Mouse (Mus musculus) brain, embryonic 14.5 days (tissue): ENCODE measurements around the gene Cdr2l.

Experiments
- CTCF ChIP-seq: fragments of 200-500 bp; IDR thresholded peaks from 2 replicates; pipeline ENCODE4 v1.5.1; 2012; ENCODE audit warnings: inconsistent platforms, mild to moderate bottlenecking, moderate library complexity, borderline replicate concordance; ENCODE audit not compliant: insufficient read depth, insufficient read length; ENCODE audit errors: extremely low read depth
- POLR2A ChIP-seq: fragments of 200-500 bp; IDR thresholded peaks from 2 replicates; pipeline ENCODE4 v1.6.1; 2012; ENCODE audit warnings: mild to moderate bottlenecking, inconsistent platforms, borderline replicate concordance; ENCODE audit not compliant: poor library complexity, insufficient read depth, insufficient read length, severe bottlenecking; ENCODE audit errors: extremely low read depth

- TF ChIP-seq CTCF, result no peak
- no peak for TF ChIP-seq POLR2A
Observed at GRCm38 (mm10) chr11:115423091-115423490, 41.4 kb downstream of the Cdr2l start.
